Mouse (Mus musculus) myocyte (in vitro differentiated cells): ENCODE measurements around the gene Gmppa. TPM values are rescaled to one million over a fixed set of nuclear protein-coding genes. Genes with fewer than 3 reads are reported as not detected.

Experiments used
- H3K27me3 ChIP-seq: one replicate; pipeline ENCODE4 v1.6.1; 2011; ENCODE audit not compliant: control insufficient read depth, insufficient read depth, insufficient read length
- H3K36me3 ChIP-seq: one replicate; pipeline ENCODE4 v1.6.1; 2011; ENCODE audit not compliant: control insufficient read depth, insufficient read depth
- H3K4me2 ChIP-seq: one replicate; pipeline ENCODE4 v1.6.1; 2011; ENCODE audit warnings: low read depth, control low read depth
- H3K4me3 ChIP-seq: one replicate; pipeline ENCODE4 v1.5.1; 2011; ENCODE audit warnings: mild to moderate bottlenecking, control low read depth, moderate library complexity
- H3K79me2 ChIP-seq: one replicate; pipeline ENCODE4 v1.6.1; 2011; ENCODE audit not compliant: control insufficient read depth, insufficient read depth
- H3ac ChIP-seq: one replicate; pipeline ENCODE4 v1.6.1; 2011; ENCODE audit not compliant: control insufficient read depth, insufficient read length
- CEBPB ChIP-seq: IDR thresholded peaks from 2 replicates; pipeline ENCODE4 v1.6.1; 2011; ENCODE audit warnings: mild to moderate bottlenecking, moderate library complexity; ENCODE audit not compliant: poor library complexity, insufficient read depth, severe bottlenecking
- E2F4 ChIP-seq: IDR thresholded peaks from one replicate; pipeline ENCODE4 v1.6.1; 2011; ENCODE audit warnings: mild to moderate bottlenecking, control low read depth, moderate library complexity; ENCODE audit not compliant: insufficient read depth
- MAX ChIP-seq: IDR thresholded peaks from one replicate; pipeline ENCODE4 v1.6.1; 2011; ENCODE audit warnings: low read depth, mild to moderate bottlenecking, control low read depth
- MYOD1 ChIP-seq, 3 experiments: IDR thresholded peaks; one replicate each; pipeline ENCODE4 v1.6.1; 2011; ENCODE audit warnings: control low read depth in 2 of 3, low read depth in 2 of 3, mild to moderate bottlenecking in 2 of 3, moderate library complexity in 1 of 3; ENCODE audit not compliant: insufficient read length in 2 of 3, control insufficient read depth in 1 of 3
- MYOG ChIP-seq, 3 experiments: IDR thresholded peaks; one replicate each; pipeline ENCODE4 v1.6.1; 2011; ENCODE audit warnings: control low read depth in 2 of 3, low read depth in 2 of 3, mild to moderate bottlenecking in 2 of 3; ENCODE audit not compliant: insufficient read length in 2 of 3, control insufficient read depth in 1 of 3, insufficient read depth in 1 of 3
- POLR2A ChIP-seq: IDR thresholded peaks from one replicate; pipeline ENCODE4 v1.6.1; 2011; ENCODE audit warnings: low read depth, mild to moderate bottlenecking, control low read depth, moderate library complexity; ENCODE audit not compliant: insufficient read length
- POLR2AphosphoS2 ChIP-seq: IDR thresholded peaks from one replicate; pipeline ENCODE4 v1.6.1; 2011; ENCODE audit warnings: low read depth, control low read depth; ENCODE audit not compliant: insufficient read length
- REST ChIP-seq: IDR thresholded peaks from one replicate; pipeline ENCODE4 v1.6.1; 2011; ENCODE audit warnings: mild to moderate bottlenecking, control low read depth, moderate library complexity; ENCODE audit not compliant: insufficient read depth, insufficient read length
- SRF ChIP-seq: IDR thresholded peaks from one replicate; pipeline ENCODE4 v1.6.1; 2011; ENCODE audit warnings: low read depth; ENCODE audit not compliant: control insufficient read depth, insufficient read length
- TCF12 ChIP-seq: IDR thresholded peaks from one replicate; pipeline ENCODE4 v1.6.1; 2011; ENCODE audit warnings: mild to moderate bottlenecking, control low read depth; ENCODE audit not compliant: poor library complexity, insufficient read depth, severe bottlenecking
- TCF3 ChIP-seq: IDR thresholded peaks from one replicate; pipeline ENCODE4 v1.6.1; 2011; ENCODE audit warnings: low read depth, control low read depth; ENCODE audit not compliant: insufficient read length
- USF1 ChIP-seq: IDR thresholded peaks from one replicate; pipeline ENCODE4 v1.6.1; 2011; ENCODE audit warnings: low read depth, mild to moderate bottlenecking, control low read depth, moderate library complexity
- polyA plus RNA-seq: library from polyadenylated mRNA; unstranded; fragments of >200 nt; fragmentation: generic; extraction: Trizol; gene quantifications from one replicate; pipeline ENCODE4 v1.2.1, GENCODE M21; 2012; ENCODE audit warnings: missing spikeins

The Gmppa gene
- polyA plus RNA-seq, 1 experiment = 106 TPM

GRCm38 (mm10) chr1:75463652-75464204 is 28.0 kb downstream of the Gmppa start:
- no peak overlapping the region for H3K4me2 ChIP-seq
- no peaks in the 10 kb centered on the region for H3K27me3 ChIP-seq
- no peaks in the 10 kb centered on the region for H3K79me2 ChIP-seq
- no peaks in the 10 kb centered on the region for H3K36me3 ChIP-seq
- H3K4me3 ChIP-seq = no peak overlapping the region
- TF ChIP-seq REST (no peak), POLR2A (no peak), USF1 (no peak), SRF (no peak), MYOD1 (IDR thresholded peaks at IDR 0.05; ENCODE audit: control insufficient read depth in 1 of 3, insufficient read length in 2 of 3, low read depth in 2 of 3) (no peak), TCF12 (no peak), MAX (no peak), CEBPB (no peak), TCF3 (no peak), MYOG (IDR thresholded peaks at IDR 0.05; ENCODE audit: control insufficient read depth in 1 of 3, insufficient read depth in 1 of 3, insufficient read length in 2 of 3, low read depth in 2 of 3) (no peak), POLR2AphosphoS2 (no peak), E2F4 (no peak)
- H3ac ChIP-seq = no peak overlapping the region

GRCm38 (mm10) chr1:75467215-75467927 is 31.6 kb downstream of the Gmppa start:
- Histone ChIP-seq H3ac (no peak overlapping the region), H3K4me3 (no peak overlapping the region), H3K4me2 (peak overlapping the region; percentile 58), H3K27me3 (no peaks in the 10 kb centered on the region), H3K79me2 (no peaks in the 10 kb centered on the region), H3K36me3 (no peaks in the 10 kb centered on the region)
- TF ChIP-seq POLR2A = no peak
- TF ChIP-seq MYOD1 (IDR thresholded peaks at IDR 0.05; ENCODE audit: control insufficient read depth in 1 of 3, insufficient read length in 2 of 3, low read depth in 2 of 3) = peak; percentile 5 to 39 (median 14)
- peak in 2 of 3 experiments; percentile 34 to 55 for TF ChIP-seq MYOG (IDR thresholded peaks at IDR 0.05; ENCODE audit: control insufficient read depth in 1 of 3, insufficient read depth in 1 of 3, insufficient read length in 2 of 3, low read depth in 2 of 3)
- TF ChIP-seq SRF = no peak
- no peak for TF ChIP-seq TCF12
- TF ChIP-seq MAX = no peak

- Histone ChIP-seq H3K36me3 (no peaks in the 10 kb centered on the region), H3K4me3 (no peak overlapping the region), H3K27me3 (no peaks in the 10 kb centered on the region), H3K79me2 (no peaks in the 10 kb centered on the region), H3ac (no peak overlapping the region), H3K4me2 (no peak overlapping the region)
- TF ChIP-seq REST (no peak), POLR2A (no peak), MAX (no peak), MYOD1 (IDR thresholded peaks at IDR 0.05; ENCODE audit: control insufficient read depth in 1 of 3, insufficient read length in 2 of 3, low read depth in 2 of 3) (no peak), MYOG (IDR thresholded peaks at IDR 0.05; ENCODE audit: control insufficient read depth in 1 of 3, insufficient read depth in 1 of 3, insufficient read length in 2 of 3, low read depth in 2 of 3) (no peak), SRF (no peak)
Observed at GRCm38 (mm10) chr1:75469287-75469825, 33.6 kb downstream of the Gmppa start.

- Histone ChIP-seq H3ac (no peak overlapping the region), H3K27me3 (no peaks in the 10 kb centered on the region), H3K4me3 (no peak overlapping the region), H3K36me3 (peaks cover 4% of the 10 kb centered on the region), H3K79me2 (peaks cover 6% of the 10 kb centered on the region), H3K4me2 (no peak overlapping the region)
- TF ChIP-seq SRF = no peak
- no peak for TF ChIP-seq TCF12
- no peak for TF ChIP-seq E2F4
Observed at GRCm38 (mm10) chr1:75476441-75476840, 40.7 kb downstream of the Gmppa start.

- TF ChIP-seq MAX (no peak), USF1 (no peak), E2F4 (no peak), CEBPB (no peak), POLR2AphosphoS2 (no peak), POLR2A (no peak), MYOG (IDR thresholded peaks at IDR 0.05; ENCODE audit: control insufficient read depth in 1 of 3, insufficient read depth in 1 of 3, insufficient read length in 2 of 3, low read depth in 2 of 3) (peak in 2 of 3 experiments; percentile 73 to 76), TCF12 (no peak), SRF (no peak), MYOD1 (IDR thresholded peaks at IDR 0.05; ENCODE audit: control insufficient read depth in 1 of 3, insufficient read length in 2 of 3, low read depth in 2 of 3) (peak in 2 of 3 experiments; percentile 70 to 83), TCF3 (no peak), REST (no peak)
- peaks cover under 1% of the 10 kb centered on the region for H3K27me3 ChIP-seq
Observed at GRCm38 (mm10) chr1:75477264-75477965, 41.7 kb downstream of the Gmppa start.

More at GRCm38 (mm10) chr1:75477264-75477965, 41.7 kb downstream of the Gmppa start:
- Histone ChIP-seq H3K79me2 (peaks cover 6% of the 10 kb centered on the region), H3ac (no peak overlapping the region), H3K4me2 (peak overlapping the region; percentile 86), H3K36me3 (peaks cover 4% of the 10 kb centered on the region), H3K4me3 (peak overlapping the region; percentile 28)
